ENCODE assay signal across 8 mouse cellular contexts in the genomic region with DNA sequence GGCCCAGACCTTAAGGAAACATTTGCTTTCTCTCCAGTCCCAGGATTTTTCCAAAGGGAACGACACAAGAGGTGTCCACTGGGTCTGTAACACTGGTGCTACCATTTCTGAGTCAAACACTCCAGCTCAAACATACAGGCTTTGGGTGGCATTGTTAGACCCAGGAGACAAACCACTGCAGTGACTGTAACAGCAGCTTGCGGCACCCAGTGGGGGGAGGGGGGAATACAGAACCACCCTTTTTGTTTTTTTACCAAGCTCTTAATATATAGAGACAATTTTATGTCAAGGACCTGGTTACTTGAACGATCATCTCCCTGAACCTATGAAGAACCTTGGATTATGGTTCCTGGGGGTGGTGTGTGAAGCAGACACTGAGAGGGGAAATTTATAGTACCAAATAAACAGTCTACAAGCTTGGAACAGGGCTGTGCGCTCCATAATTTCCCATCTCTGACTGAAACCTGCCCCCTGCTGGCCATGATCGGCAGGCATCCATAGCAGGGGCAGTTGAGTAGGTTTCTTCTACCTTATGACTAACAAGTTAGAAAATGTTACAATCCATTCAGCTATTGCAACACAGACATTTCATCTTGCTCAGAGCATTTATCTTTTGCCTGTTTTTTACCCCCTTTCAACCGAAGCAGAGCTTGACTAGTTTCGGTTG. TPM values are rescaled to one million over a fixed set of nuclear protein-coding genes. Genes with fewer than 3 reads are reported as not detected.
DNase-seq lines count a peak whose midpoint lies in the region; ATAC-seq and TF ChIP-seq lines count a peak whose summit lies in the region.

No protein-coding gene starts in this region.

- no peak for TF ChIP-seq POLR2A in kidney, adult 2 months (IDR thresholded peaks at IDR 0.05; ENCODE audit: low read depth, low read length)

- no peaks in the 10 kb centered on the region for H3K27me3 ChIP-seq in embryonic facial prominence, embryonic 13.5 days
- no peaks in the 10 kb centered on the region for H3K27me3 ChIP-seq in kidney, adult 2 months (replicated peaks; ENCODE audit: control insufficient read depth, insufficient read depth, low read length)
- H3K27me3 ChIP-seq in limb, embryonic 11.5 days (ENCODE audit: control insufficient read depth, insufficient read depth, low read length): no peaks in the 10 kb centered on the region
- H3K27me3 ChIP-seq in midbrain, postnatal 0 days (ENCODE audit: insufficient read depth, low read length): no peaks in the 10 kb centered on the region
- no peaks in the 10 kb centered on the region for H3K27me3 ChIP-seq in splenic B cell, adult 2 months (ENCODE audit: control insufficient read depth, insufficient read depth, low read length, poor library complexity, severe bottlenecking)

- no peak overlapping the region for H3K4me3 ChIP-seq in embryonic facial prominence, embryonic 13.5 days
- no peak overlapping the region for H3K4me3 ChIP-seq in kidney, adult 2 months (ENCODE audit: insufficient read depth, low read depth, low read length)
- H3K4me3 ChIP-seq in limb, embryonic 11.5 days (ENCODE audit: low read depth, low read length): no peak overlapping the region
- no peak overlapping the region for H3K4me3 ChIP-seq in midbrain, postnatal 0 days (ENCODE audit: low read depth, low read length)

- no peaks in the 10 kb centered on the region for H3K9me3 ChIP-seq in embryonic facial prominence, embryonic 13.5 days
- no peaks in the 10 kb centered on the region for H3K9me3 ChIP-seq in limb, embryonic 11.5 days (ENCODE audit: control insufficient read depth, low read length)
- H3K9me3 ChIP-seq in midbrain, postnatal 0 days (ENCODE audit: low read length): no peaks in the 10 kb centered on the region

- H3K9ac ChIP-seq in embryonic facial prominence, embryonic 13.5 days: no peak overlapping the region
- H3K9ac ChIP-seq in limb, embryonic 11.5 days (ENCODE audit: low read length): no peak overlapping the region
- no peak overlapping the region for H3K9ac ChIP-seq in midbrain, postnatal 0 days (replicated peaks; ENCODE audit: low read length, poor library complexity, severe bottlenecking)

- peak; percentile 87 for TF ChIP-seq CTCF in kidney, adult 2 months (conservative IDR thresholded peaks at IDR 0.05; ENCODE audit: insufficient read depth, insufficient read length, low read depth, low read length)
- TF ChIP-seq CTCF in midbrain, postnatal 0 days (IDR thresholded peaks at IDR 0.05): peak; percentile 81

- WGBS in embryonic facial prominence, embryonic 13.5 days: 57% methylated on average over 7 of the region's 7 CpGs
- 31% methylated on average over 7 of the region's 7 CpGs for WGBS in kidney, adult 2 months
- 39% methylated on average over 7 of the region's 7 CpGs for WGBS in limb, embryonic 11.5 days
- 39% methylated on average over 7 of the region's 7 CpGs for WGBS in midbrain, postnatal 0 days

- ATAC-seq in embryonic facial prominence, embryonic 13.5 days (ENCODE audit: insufficient number of reproducible peaks, insufficient read depth, low FRiP score, low TSS enrichment, low read depth): peak; percentile 53; the same call in 1 of the 2 replicates
- no peak for ATAC-seq in limb, embryonic 11.5 days (ENCODE audit: insufficient number of reproducible peaks, low FRiP score, low TSS enrichment, low read depth)
- ATAC-seq in midbrain, postnatal 0 days (ENCODE audit: low FRiP score): no peak

- DNase-seq in 416B (ENCODE audit: low read depth): peak; percentile 83
- DNase-seq in adrenal gland, postnatal 25 days: peak; percentile 92
- peak; percentile 82 to 93 for DNase-seq in heart, adult 18-20 months
- DNase-seq in kidney, adult 2 months: peak; percentile 91
- peak; percentile 88 for DNase-seq in limb, embryonic 11.5 days (ENCODE audit: low spot score)
- DNase-seq in midbrain, postnatal 0 days (ENCODE audit: low spot score): peak; percentile 87
- DNase-seq in splenic B cell, adult 2 months (ENCODE audit: low read depth, low spot score): peak; percentile 59

- no peak overlapping the region for H3K27ac ChIP-seq in embryonic facial prominence, embryonic 13.5 days
- no peak overlapping the region for H3K27ac ChIP-seq in kidney, adult 2 months (ENCODE audit: insufficient read depth, low read depth, low read length)
- H3K27ac ChIP-seq in limb, embryonic 11.5 days (replicated peaks; ENCODE audit: low read depth, low read length): no peak overlapping the region
- peak overlapping the region; percentile 81 for H3K27ac ChIP-seq in midbrain, postnatal 0 days (ENCODE audit: low read depth, low read length)

- no peak overlapping the region for H3K4me2 ChIP-seq in embryonic facial prominence, embryonic 13.5 days
- no peak overlapping the region for H3K4me2 ChIP-seq in limb, embryonic 11.5 days (ENCODE audit: low read depth, severe bottlenecking)
- no peak overlapping the region for H3K4me2 ChIP-seq in midbrain, postnatal 0 days (ENCODE audit: low read depth, low read length, poor library complexity, severe bottlenecking)

- H3K4me1 ChIP-seq in embryonic facial prominence, embryonic 13.5 days: peaks cover 41% of the 10 kb centered on the region
- H3K4me1 ChIP-seq in kidney, adult 2 months (ENCODE audit: control insufficient read depth, insufficient read depth, low read length): no peaks in the 10 kb centered on the region; the same call in 1 of the 2 replicates
- 0 out of 2 replicates have a peak, but pooled peaks cover 6% of the 10 kb centered on the region for H3K4me1 ChIP-seq in limb, embryonic 11.5 days (ENCODE audit: control insufficient read depth, insufficient read depth, low read length)
- peaks cover 18% of the 10 kb centered on the region; the same call in 1 of the 2 replicates for H3K4me1 ChIP-seq in midbrain, postnatal 0 days (ENCODE audit: insufficient read depth, low read length)

- no peaks in the 10 kb centered on the region for H3K36me3 ChIP-seq in embryonic facial prominence, embryonic 13.5 days
- H3K36me3 ChIP-seq in kidney, adult 2 months (ENCODE audit: control insufficient read depth, insufficient read depth, low read length): no peaks in the 10 kb centered on the region
- no peaks in the 10 kb centered on the region for H3K36me3 ChIP-seq in limb, embryonic 11.5 days (ENCODE audit: control insufficient read depth, insufficient read depth, low read length)
- no peaks in the 10 kb centered on the region for H3K36me3 ChIP-seq in midbrain, postnatal 0 days (ENCODE audit: insufficient read depth, low read length)
- H3K36me3 ChIP-seq in splenic B cell, adult 2 months (ENCODE audit: control insufficient read depth, insufficient read depth, low read length, poor library complexity, severe bottlenecking): no peaks in the 10 kb centered on the region

RNA-seq across cellular contexts. Expression of gene Ndufb4, which starts 28.2 kb away (rescaled TPM):
- total RNA-seq in adrenal gland, postnatal 25 days (2021): 96.7 and 145 TPM in 2 replicates
- polyA plus RNA-seq in embryonic facial prominence, embryonic 13.5 days (2015; fragmentation: Nextera tagmentation; extraction: Ambion mirVana): 58.3 and 71.9 TPM in 2 replicates
- 100 to 1,000 TPM; 123 to 199 TPM for total RNA-seq in heart, adult 18-20 months (2021)
- polyA plus RNA-seq in kidney, adult 2 months (2012; rRNA removed): 131 and 178 TPM in 2 replicates
- polyA plus RNA-seq in limb, embryonic 11.5 days (2014; fragmentation: Nextera tagmentation; extraction: Ambion mirVana): 57.2 and 59.2 TPM in 2 replicates
- 32.3 and 39.6 TPM in 2 replicates for total RNA-seq in midbrain, postnatal 0 days (2014; rRNA removed)
- 86.9 and 90.7 TPM in 2 replicates for polyA plus RNA-seq in midbrain, postnatal 0 days (2015; fragmentation: Nextera tagmentation; extraction: Ambion mirVana)
